Mouse (Mus musculus): Measurements from ENCODE around the gene Tor1a.
"Not testable (repeated sequence)": the region's sequence is repeated elsewhere in the genome, so short reads cannot be mapped to it uniquely, and the experiment has no call there.

Gene Tor1a

GRCm38 (mm10) chr2:30954797-30955196 is 12.9 kb downstream of the Tor1a start:
- DNase-seq (ENCODE audit: low read depth, low spot score) = peak; percentile 59

- peak; percentile 96 for DNase-seq (ENCODE audit: low read depth, low spot score)
These were observed 14.8 kb downstream of the Tor1a start, which contains the start of gene Tor1b for GRCm38 (mm10) chr2:30952824-30953490. TSS of gene Tor1b (plus strand) at chr2:30952959.

- DNase-seq (ENCODE audit: low read depth, low spot score) = no peak
These were observed 15.3 kb downstream of the Tor1a start for GRCm38 (mm10) chr2:30952457-30952823.

- peak; percentile 91 for DNase-seq (ENCODE audit: low read depth, low spot score)
These were observed 25.1 kb downstream of the Tor1a start for GRCm38 (mm10) chr2:30942603-30943011.

- not testable (repeated sequence) for DNase-seq (ENCODE audit: low read depth, low spot score)
These were observed 25.6 kb downstream of the Tor1a start for GRCm38 (mm10) chr2:30942116-30942515.

- no peak for DNase-seq (ENCODE audit: low read depth, low spot score)
These were observed 26.1 kb downstream of the Tor1a start for GRCm38 (mm10) chr2:30941586-30941985.

- DNase-seq (ENCODE audit: low read depth, low spot score) = no peak
These were observed 29.1 kb downstream of the Tor1a start for GRCm38 (mm10) chr2:30938574-30938991.

GRCm38 (mm10) chr2:30937731-30938130 is 30.0 kb downstream of the Tor1a start:
- no peak for DNase-seq (ENCODE audit: low read depth, low spot score)

GRCm38 (mm10) chr2:30936808-30937207 is 30.9 kb downstream of the Tor1a start:
- no peak for DNase-seq (ENCODE audit: low read depth, low spot score)

- DNase-seq (ENCODE audit: low read depth, low spot score) = peak; percentile 92
These were observed 33.7 kb downstream of the Tor1a start for GRCm38 (mm10) chr2:30933917-30934450.

GRCm38 (mm10) chr2:30933032-30933431 is 34.7 kb downstream of the Tor1a start:
- DNase-seq (ENCODE audit: low read depth, low spot score) = no peak

- no peak for DNase-seq (ENCODE audit: low read depth, low spot score)
These were observed 35.8 kb downstream of the Tor1a start for GRCm38 (mm10) chr2:30931922-30932321.

- not testable (repeated sequence) for DNase-seq (ENCODE audit: low read depth, low spot score)
These were observed 36.9 kb downstream of the Tor1a start for GRCm38 (mm10) chr2:30930846-30931245.

GRCm38 (mm10) chr2:30929483-30930045 is 38.2 kb downstream of the Tor1a start, which contains the start of gene Ptges:
TSS of gene Ptges (minus strand) at chr2:30929863.
- DNase-seq (ENCODE audit: low read depth, low spot score) = peak; percentile 86

GRCm38 (mm10) chr2:30928893-30929482 is 38.7 kb downstream of the Tor1a start:
- DNase-seq (ENCODE audit: low read depth, low spot score) = peak; percentile 94

GRCm38 (mm10) chr2:30927844-30928628 is 39.7 kb downstream of the Tor1a start:
- DNase-seq (ENCODE audit: low read depth, low spot score) = peak; percentile 95

GRCm38 (mm10) chr2:30927151-30927781 is 40.5 kb downstream of the Tor1a start:
- DNase-seq (ENCODE audit: low read depth, low spot score) = peak; percentile 94

GRCm38 (mm10) chr2:30926381-30926780 is 41.4 kb downstream of the Tor1a start:
- DNase-seq (ENCODE audit: low read depth, low spot score) = peak; percentile 29

- DNase-seq (ENCODE audit: low read depth, low spot score) = peak; percentile 73
These were observed 42.6 kb downstream of the Tor1a start for GRCm38 (mm10) chr2:30925181-30925580.

- DNase-seq (ENCODE audit: low read depth, low spot score) = no peak
These were observed 44.6 kb downstream of the Tor1a start for GRCm38 (mm10) chr2:30923099-30923498.

- peak; percentile 97 for DNase-seq (ENCODE audit: low read depth, low spot score)
These were observed 47.5 kb downstream of the Tor1a start for GRCm38 (mm10) chr2:30920216-30920615.
